Mouse (Mus musculus) right cerebral cortex, adult 18-20 months (tissue): Measurements from ENCODE around the gene Gm43738.
A peak's percentile ranks its signal among the peaks of the same experiment; 100 is the strongest.
"Not testable (repeated sequence)": the region's sequence is repeated elsewhere in the genome, so short reads cannot be mapped to it uniquely, and the experiment has no call there.

Experiments
- DNase-seq: peaks from one replicate; pipeline ENCODE4 v3.0.0; 2022; ENCODE audit warnings: mixed read lengths

Gm43738 gene

DNA sequence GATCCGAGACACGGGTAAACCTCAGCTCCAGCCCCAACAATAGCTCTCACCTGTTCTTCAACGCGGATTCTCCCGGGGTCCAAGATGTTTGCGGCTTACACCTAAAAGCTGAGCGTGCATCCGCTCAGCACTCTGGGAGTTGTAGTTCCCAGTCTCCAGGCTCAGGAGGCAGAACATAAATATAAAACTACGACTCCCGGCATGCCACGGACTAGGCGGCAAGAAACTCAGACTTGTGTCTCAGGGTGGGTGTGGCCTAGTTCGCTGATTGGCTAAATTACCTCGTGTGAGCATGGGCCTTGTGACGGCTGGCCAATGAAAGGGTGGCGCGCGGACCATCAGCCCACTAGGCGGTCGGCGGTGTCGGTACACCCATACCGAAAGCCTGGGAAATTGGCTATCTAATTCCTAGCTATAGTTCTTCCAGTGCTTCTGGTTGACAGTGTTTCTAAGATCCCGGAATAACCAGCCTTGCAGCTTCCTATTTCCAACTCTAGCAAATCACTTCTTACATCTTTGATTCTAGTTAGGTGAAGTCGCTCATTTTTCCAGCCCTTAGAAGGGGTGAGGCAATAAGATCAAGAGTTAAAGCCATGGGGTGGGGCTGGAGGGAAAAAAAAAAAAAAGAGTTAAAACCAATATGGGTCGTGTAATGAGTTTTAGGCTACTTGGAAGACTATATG, 1.1 kb upstream of the Gm43738 start, which contains the start of gene Fdps:
Gene Fdps (minus strand): TSS at position 148 of the 683 bp plus-strand sequence.
- DNase-seq: peak; percentile 99

DNA sequence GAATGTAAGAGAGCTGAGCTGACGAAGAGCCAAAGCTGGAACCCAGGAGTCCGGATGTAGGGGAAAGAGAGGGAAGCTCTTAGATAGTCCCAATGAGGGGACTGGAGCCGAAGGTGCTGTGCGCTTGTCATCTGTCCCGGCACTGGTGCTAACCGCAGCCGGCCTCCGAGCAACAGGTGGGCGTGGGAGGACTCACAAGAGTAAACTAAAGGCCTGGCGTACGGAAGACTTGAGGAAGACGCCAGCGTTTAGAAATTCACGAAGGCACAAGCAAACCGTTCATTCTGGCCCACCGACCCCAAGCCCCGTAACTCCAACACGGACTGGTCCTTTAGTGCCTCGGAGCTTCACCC, 536 bp upstream of the Gm43738 start:
- no peak for DNase-seq

DNA sequence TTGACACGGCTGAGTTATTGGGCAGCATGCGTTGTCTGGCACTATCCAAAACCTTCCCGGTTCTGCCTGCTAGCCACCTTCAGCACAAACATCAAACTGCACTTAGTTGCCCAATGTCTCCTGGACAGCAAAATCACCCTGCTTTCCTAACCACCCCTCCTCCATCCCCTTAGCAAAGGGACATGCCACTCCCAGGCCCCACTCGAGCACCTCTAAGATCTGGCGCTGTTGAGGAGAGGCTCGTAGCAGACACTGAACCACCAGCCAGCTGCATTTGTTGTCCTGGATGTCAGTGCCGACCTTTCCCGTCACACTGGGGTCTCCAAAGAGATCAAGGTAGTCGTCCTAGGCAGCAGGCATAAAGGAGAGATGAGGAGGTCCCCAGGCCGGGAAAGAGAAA, 6.9 kb downstream of the Gm43738 start:
- DNase-seq: no peak

DNA sequence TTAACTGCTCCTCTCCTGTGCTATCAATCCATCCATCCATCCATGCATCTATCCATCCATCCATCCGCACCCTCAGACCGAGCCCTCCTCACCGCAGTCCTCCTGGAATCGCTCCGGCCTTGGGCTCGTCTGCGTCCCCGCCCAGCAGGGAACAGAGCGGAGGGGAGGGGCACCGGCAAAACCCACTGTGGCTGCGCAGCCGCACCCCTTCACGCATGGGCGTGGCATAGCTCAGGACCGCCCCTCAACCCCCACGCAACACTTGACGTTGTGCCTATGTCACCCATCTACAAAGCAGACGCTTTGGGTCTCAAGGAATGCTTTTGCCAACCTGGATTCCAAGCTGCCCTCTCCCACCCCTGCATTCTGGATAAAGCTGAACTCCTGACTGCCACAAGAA, 7.7 kb downstream of the Gm43738 start, which contains the start of gene Rusc1:
Gene Rusc1 (minus strand): TSS at position 137 of the 400 bp plus-strand sequence.
- peak; percentile 96 for DNase-seq

DNA sequence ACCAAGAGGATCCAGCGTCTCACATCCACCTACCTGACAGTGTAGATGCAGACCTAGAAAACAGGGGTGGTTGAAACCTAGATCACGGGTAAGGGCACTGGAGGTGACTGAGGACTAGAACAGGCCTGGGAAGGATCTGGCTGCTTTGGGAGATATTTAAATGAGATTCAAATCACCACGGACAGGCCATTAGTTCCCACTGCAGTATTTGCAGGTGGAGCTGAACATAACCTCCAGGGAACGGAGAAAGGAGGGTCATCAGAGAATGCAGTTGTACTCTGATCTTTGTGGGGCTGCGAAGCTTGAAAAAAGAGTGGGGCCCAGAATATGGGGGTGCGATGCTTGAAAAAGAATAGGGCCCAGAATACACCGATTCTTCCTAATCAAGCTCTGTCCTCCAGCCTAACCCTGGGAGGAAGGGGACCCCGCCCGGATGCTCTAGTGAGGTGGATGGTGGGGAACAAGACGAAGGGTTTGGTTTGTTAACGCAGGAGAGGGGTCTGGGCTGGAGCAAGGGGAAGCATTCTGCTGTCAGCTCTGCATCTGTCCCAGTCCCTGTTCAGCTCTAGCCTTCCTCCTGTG, 8.3 kb downstream of the Gm43738 start:
- DNase-seq: no peak

DNA sequence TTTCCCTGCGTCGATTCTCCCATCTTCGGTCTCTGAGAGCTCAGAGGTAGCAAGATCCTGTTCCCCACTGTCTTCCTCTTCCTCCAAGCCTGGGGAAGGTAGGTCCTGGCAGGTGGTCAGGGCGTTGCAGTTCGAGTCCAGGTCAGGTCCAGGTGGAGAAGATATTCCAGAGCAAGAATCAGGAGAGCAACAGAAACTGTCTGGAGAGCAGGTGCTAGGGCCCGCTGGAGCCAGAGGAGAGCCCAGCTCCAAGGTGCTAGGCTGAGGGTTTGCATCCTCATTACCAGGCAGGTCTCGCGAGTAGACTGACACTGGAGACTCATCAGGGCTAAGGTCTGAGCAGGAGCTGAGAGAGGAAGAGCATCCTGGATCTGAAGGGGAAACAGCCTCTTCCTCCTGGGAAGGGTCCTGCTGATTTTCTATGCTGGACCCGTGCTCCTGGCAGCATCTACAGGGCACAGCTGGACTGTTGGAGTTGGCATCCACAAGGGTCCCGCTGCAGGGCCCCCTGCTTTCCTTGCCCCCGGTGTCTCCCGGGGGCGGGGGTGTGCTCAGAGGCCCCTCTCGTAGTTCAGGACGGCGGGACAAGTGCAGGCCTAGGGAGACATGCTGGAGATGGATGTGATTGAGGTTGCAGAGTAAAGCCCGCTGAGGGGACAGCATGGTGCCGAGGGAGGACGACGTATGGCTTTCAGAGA, 8.9 kb downstream of the Gm43738 start:
- peak; percentile 13 for DNase-seq

DNA sequence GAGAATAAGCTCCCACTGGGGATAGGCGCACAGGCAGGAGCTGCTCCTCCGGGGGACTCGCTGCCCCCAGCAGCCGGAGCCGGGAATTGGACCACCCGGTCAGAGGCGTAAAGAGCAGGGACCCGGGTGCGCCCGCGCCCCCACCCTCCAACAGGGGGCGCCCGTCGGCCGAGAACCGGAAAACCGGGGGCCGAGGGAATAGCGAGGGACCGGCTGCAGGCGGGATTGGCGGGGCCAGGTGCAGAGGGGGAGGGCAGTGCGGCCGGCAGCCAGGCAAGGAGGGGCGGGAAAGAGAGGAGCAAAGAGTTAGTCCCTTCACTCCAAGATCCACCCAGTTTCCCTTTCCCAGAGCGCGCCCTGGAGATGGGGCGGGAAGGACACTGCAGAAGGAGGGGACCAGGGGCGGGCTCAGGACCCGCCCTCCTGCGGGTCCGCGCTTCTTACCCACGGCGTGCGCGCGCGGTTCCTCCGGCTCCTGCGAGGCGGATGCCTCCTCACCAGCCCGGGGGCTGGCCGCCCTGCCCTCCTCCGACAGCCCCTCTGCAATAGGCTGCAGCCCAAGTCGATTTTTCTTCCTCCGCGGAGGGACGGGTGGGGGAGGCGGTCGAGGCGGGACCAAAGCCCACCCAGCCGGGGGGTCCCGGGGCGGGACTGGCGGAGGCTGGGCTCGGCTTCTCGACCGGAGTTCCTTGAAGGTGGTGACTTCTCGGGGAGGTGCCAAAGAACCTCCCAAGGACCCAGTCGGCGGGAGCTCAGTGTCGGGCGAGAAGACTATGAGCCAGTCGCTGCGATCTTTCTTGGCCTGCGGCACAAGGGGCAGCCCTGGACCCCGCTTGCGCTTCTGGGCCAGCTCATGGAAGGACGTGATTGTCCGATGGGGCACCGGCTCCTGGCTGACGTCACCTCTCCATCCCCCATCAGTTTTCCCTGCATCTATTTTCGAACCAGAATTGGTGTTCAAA, 9.9 kb downstream of the Gm43738 start:
- peak; percentile 89 for DNase-seq

DNA sequence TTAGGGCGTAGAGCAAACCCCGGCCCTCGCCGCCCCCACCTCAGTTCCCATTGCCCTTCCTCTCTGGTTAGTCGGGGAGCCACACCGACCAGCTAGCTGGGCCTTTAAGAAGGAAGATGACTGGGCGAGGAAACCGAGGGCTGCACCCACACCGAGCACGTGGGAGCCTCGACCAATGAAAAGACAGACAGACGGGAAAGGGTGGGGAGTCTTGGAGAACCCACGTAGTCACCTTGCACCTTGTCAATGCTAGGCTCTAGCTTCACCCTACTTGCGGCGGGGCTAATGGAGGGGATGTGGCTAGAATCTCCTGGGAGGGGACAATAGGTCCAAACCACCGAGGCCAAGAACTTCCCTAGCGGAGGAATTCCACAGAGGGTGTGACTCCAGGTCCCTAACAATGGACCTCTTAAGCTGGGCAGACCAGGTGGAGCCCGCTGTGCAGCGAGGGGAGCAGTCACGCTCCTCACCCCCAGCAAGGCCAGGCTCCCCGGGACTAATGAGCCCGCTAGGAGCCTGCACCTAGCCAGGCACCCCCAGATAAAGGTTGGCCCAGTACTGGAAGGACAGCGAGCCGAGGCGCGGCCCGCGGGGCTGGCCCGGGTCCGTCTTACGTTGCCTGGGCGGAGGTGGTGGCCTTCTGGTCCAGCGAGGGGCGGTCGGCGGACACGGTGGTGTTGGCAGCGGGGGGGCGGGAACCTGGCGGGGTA, 10.9 kb downstream of the Gm43738 start:
- DNase-seq: peak; percentile 94

DNA sequence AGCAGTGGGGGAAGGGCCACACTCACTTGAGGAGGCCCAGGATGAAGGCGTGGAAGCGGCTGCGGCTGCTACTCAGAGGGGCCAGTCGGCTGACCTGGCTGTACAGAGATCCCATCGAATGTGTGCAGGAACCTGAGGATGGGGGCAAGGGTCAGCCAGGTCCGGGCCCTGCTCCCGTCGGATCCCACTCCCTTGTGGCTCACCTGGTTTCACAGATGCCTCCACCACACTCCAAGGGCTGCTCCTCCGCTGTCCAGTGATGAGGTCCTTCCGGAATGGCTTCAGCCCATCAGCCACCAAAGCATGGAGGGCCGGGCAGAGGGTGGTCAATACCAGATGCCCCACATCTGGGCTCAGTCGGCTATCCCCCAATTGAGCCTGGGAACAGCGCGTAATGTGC, 11.9 kb downstream of the Gm43738 start:
- DNase-seq: no peak

DNA sequence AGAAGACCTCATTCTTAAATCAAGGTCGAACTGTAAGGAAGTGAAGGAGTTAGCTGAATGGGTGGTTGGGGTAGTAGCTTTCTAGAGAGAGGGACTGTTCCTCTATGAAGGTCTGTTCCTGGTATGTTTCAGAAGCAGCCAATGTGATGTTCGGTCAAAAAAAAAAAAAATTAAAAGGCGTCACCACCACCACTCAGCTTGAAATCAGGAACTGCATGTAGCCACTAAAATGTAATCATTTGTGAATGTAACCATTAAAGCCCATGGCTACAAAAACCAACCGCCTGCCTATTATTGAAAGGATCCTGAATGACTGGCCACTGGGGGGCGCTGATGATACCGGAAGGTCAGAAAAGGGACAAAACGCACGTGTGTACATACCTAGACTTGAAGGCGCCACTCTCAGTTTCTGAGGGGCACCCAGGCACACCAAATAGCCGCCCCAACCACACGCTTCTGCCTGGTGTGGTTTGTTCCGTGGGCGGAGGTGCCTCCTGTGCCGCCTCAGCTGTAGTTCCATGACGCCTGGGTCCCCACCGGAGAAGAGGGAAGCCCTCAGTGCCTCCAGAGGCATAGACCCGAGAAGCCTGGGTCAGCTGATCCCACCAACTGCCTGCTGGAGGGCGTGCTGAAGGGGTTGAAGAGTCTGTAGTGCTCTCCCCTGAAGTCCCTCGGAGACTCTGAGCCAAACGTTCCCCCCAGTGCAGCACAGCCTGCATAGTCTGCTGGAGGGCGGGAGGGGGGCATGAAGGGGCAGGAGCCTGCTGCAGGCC, 13.4 kb downstream of the Gm43738 start:
- DNase-seq: peak; percentile 70

DNA sequence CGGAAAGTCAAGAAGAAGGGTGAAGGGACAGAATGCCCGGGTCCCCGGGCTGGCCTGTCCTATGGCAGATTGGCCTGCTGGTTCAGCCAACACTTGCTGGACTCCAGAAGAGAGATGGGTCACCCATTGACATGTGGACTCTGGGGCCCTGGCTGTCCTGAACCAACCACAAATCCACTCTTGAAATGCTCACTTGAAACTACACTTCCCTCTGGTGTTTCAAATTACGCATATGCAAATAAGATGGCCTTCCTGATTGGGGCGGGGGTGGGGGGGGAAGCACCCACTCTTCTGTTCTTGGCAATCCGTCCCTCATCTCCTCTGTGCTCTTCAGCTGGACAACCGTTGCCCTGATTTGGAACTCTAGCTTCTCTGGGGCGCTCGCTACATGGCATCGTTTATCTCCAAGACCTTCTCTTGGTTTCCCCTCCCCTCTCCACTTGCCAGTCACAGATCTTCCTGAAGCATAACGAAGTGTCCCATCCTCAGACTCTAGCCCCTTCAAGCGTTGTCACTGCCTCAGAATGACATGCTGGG, 16.2 kb downstream of the Gm43738 start:
- DNase-seq: no peak

DNA sequence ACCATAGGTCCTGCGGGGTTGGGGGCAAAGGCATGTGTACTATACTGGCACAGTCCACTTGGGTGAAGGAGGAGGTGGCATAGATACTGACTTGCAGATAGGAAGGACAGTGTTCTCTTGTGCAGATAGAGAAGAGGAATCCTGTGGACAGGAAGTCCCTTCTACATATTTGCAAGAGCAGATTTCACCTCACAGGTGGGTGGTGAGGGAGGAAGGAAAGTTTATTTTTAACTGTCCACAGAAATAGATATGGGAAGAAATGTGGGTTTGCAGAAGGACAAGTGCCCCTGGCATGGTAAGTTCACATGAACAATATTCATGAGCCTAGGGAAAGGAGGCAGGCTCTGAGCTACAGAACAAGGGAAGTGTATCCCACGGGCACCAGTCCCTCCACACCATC, 16.8 kb downstream of the Gm43738 start:
- DNase-seq: peak; percentile 56

DNA sequence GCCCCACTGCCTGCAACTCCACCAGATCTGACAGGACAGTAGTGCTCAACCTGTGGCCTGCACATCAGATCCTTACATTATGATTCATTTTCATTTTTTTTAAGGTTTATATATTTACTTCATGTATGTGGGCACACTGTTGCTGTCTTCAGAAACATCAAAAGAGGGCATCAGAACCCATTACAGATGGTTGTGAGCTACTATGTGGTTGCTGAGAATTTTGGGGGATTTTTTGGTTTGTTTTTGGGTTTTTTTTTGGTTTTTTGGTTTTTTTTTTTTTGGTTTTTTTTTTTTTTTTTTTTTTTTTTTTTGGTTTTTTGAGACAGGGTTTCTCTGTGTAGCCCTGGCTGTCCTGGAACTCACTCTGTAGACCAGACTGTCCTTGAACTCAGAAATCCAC, 18.6 kb downstream of the Gm43738 start:
- not testable (repeated sequence) for DNase-seq

DNA sequence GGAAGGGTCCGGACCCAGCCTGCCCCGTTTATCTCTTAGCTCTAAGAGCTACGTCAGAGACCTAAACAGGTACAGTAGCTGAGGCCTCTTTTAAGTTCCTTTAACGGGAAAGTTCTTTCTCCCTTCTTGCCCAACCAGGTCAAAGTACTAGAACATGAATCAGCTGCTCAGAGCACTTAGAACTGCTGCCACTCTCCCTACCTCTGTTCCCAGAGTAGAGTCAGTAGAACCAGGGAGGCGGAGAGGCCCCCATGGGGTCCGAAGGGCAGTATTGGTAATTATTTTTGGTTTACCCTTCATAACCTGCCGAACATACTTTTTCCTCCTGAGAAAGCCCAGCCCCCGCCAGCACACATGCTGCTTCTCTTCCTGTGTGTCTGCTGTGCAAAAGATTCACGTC, 23.5 kb downstream of the Gm43738 start:
- DNase-seq: no peak

DNA sequence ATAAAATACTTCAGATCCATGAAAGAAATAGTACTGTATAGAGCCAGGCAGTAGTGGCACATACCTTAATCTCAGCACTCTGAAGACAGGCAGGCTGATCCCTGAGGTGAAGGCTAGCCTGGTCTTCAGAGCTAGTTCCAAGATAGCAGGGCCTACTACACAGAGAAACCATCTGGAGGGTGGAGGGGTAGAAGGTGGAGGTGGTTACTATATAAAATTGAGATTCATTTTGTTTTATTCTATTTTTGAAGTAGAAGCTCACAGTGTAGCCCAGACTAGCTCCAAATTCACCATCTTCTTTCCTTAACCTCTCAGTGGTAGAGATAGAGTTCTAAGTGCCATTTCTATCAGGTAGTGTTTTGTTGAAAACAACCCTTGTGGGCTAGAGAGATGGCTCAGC, 33.6 kb downstream of the Gm43738 start:
- no peak for DNase-seq

DNA sequence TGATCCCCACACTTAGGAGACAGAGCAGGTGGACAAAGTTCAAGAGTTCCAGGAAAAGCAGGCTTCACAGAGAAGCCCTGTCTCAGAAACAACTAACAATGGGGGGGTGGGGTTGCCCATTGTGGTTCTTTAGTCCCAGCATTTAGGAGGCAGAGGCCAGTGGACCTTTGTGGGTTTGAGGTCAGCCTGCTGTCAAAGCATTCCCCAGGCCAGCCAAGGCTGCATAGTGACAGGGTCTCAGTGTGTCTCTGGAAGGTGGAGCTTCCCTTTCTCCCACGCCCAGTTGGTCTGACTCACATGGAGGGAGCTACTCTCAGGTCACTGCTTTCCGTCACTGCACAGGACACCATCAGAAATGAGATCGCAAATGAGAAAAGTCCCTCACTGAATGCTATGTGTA, 39.2 kb downstream of the Gm43738 start:
- DNase-seq: no peak

DNA sequence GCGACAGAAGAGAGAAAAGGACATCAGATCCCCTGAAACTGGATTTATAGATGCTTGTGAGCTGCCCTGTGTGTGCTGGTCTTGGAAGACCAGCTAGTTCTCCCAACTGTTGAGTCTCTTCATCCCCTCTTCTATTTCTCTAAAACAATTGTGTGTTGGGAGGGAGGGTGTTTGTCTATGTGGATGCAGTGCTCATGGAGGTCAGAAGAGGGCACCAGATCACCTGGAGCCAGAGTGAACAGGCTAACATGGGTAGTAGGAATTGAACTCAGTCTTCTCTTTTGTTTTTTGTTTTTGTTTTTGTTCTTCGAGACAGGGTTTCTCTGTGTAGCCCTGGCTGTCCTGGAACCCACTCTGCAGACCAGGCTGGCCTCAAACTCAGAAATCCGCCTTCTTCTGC, 42.1 kb downstream of the Gm43738 start:
- DNase-seq: peak; percentile 23

DNA sequence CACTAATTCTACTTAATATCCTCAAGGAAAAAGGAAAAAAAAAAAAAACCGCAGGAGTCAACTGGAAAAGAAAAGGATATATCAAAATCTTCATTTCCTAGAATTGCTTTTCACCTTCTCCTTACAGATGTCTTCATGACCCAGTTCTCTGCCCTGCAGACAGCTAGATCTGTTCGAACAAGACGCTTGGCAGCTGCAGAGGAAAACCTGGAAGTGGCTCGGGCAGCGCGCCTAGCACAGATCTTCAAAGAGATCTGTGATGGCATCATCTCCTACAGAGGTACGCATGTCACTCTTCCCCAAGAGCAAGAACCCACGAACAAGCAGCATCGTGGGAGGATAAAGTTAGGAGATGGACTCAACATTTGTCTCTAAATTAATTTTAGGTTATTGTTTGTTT, 42.5 kb downstream of the Gm43738 start:
- peak; percentile 49 for DNase-seq

DNA sequence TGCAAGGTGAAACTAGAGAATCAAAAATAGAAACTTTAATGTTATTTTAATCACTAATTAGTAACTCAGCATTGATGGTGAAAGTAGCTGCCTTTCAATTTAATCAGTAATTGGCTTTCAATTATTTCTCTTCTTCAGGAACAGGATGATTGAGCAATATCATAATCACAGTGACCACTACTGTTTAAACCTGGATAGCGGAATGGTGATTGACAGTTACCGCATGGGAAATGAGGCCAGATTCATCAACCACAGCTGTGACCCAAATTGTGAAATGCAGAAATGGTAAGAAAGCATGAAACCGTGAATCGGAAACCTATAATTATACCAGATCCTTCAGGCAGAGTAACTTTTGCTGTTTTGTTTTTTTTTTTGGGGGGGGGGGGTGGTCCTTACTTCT, 57.5 kb downstream of the Gm43738 start:
- no peak for DNase-seq
